Mouse (Mus musculus) cerebral cortex, adult 2 months (tissue): Measurements from ENCODE around the gene Olfr746.

Experiments
- WGBS: fragments of 180-500 bp; shearing (Covaris S2); methylation state at CpG from one replicate; pipeline ENCODE4 v1.1.7; 2018; 5-methylcytosine and 5-hydroxymethylcytosine counted together

Gene Olfr746

DNA sequence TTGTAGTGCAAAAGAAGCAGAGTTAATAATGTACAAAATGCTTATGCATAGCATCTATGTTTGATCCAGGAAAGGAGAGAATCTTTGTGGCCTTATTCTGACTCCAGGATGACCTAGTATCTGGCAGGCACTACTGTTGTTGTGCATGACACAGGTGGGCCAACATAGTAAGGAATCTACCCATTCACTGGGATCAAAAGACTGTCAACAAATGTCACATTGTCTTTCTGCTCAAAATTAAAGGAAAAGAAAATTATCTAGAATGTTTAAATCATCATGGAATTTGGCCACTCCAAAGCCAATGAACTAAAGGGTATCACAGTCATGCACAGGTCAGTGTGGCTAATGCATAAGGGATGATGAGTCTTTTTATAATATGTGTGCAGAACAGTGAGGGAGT, at the start of gene Olfr746:
Gene Olfr746, plus strand, starts transcription at position 301 of the 400 bp plus-strand sequence.

DNA sequence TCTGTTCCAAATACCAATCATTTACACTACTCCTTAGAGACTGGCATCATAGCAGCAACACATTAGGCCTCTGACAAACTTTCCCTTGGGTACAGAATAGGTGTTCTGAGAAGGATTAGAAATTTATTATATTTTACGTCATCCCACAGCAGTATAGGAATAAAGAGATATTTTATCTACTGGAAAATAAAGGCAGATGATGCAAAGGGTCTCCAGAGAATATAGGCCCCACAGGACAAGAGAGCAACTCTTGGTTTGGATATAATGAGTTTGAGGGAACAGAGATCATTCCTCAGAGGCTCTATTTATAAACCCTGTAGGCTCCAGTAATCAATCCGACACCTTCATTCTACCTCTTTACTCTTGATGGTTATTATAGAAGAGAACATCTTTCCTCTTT, 32.3 kb upstream of the Olfr746 start, which contains the start of gene Olfr744:
Gene Olfr744, plus strand, starts transcription at position 301 of the 400 bp plus-strand sequence.
- WGBS = 90% methylated on average over 2 of the region's 2 CpGs

DNA sequence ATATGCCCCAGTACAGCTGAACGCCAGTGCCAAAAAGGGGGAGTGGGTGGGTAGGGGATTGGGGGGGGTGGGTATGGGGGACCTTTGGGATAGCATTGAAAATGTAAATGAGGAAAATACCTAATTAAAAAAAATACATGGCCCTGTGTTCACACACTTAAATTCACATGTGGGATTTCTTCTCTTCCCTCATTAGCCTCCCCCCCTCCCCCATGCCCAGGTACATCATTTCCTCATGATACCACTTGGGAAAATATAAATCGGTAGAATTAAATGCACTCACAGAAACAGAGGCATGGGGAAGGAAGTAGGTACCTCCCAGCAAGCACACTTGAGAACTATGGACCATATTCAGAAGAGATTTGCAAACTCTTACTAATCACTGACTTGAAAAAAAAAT, 7.8 kb upstream of the Olfr746 start, which contains the start of gene Olfr745:
Gene Olfr745, plus strand, starts transcription at position 301 of the 400 bp plus-strand sequence.
- 97% methylated on average over 2 of the region's 2 CpGs for WGBS

DNA sequence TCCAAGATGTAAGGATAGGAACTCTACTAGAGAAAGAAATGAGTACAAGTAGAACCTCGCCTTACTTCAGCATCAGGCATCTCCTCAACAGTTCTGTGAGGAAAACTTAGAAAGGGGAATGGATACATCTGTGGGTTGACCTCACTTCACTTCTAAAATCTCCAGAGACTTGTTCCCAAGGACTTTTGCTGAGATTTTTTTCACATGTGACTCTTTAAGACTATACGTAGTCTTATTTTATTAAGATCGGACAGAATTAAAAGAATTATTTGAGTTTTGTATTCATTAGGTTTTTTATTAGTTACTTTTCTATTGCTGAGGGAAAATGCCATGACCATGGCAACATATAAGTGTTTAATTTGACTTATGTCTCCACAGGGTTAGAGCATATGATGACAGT, 46.2 kb downstream of the Olfr746 start, which contains the start of gene Olfr747:
Gene Olfr747, minus strand, starts transcription at position 101 of the 400 bp plus-strand sequence.
- 91% methylated on average over 3 of the region's 3 CpGs for WGBS
